In the genomic region with DNA sequence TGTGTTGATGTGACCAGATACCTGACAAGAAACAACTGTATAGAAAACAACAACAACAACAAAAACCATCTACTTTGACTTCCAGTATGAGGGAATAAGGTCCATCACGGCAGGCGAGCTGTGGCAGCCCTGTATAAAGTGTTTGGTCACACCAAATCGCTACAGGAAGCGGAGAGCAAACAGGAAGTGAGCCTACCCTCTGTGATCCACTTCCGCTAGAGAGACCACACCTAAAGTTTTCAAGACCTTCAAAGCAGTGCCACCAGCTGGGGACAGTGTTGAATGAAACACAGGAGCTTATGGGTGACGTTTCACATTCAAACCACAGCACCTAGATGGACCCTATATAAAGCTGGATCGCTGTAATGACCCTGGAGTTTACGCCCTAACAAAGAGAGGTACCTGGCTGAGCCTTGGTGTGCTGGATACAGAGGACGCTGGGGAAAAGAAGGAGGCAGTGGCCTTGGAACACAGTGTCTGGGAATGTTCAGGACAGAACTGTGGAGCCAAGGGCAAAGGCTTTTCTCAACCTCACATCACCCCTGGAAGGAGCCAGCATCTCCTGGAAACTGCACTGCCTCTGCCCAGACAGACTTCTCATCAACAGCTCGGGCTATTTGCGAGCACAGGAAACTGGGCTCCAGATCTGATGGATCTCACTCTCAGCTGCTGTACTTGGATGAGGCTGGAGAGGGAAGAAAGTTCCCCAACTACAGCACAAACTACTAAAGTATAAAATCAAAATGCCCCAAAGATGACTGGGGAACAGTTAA, we compare ENCODE assay signal across 15 mouse cellular contexts. TPM values are rescaled to one million over a fixed set of nuclear protein-coding genes. Genes with fewer than 3 reads are reported as not detected.
A peak's percentile ranks its signal among the peaks of the same experiment; 100 is the strongest.
DNase-seq lines count a peak whose midpoint lies in the region; ATAC-seq and TF ChIP-seq lines count a peak whose summit lies in the region.
"Had no signal": no experiment of that assay in that cellular context is flagged by ENCODE, and none has a peak within 500 bp of the region (broad histone marks: within the 10 kb centered on the region; RNA-seq: fewer than 3 reads in every experiment).

No protein-coding gene starts in this region.

- WGBS in heart, adult 2 months, result 49% methylated on average over 11 of the region's 11 CpGs
- 55% methylated on average over 11 of the region's 11 CpGs for WGBS in thymus, adult 2 months
- WGBS in lung, embryonic 15.5 days, result 60% methylated on average over 11 of the region's 11 CpGs
- 84% methylated on average over 11 of the region's 11 CpGs for WGBS in forebrain, postnatal 0 days

- 0 out of 2 replicates have a peak, but pooled peaks have one; percentile 9 for TF ChIP-seq EP300 in heart, adult 2 months (IDR thresholded peaks at IDR 0.05; ENCODE audit: insufficient read depth, low read depth, low read length)

- H3K27ac ChIP-seq in heart, adult 2 months, result peak overlapping the region; percentile 23; the same call in 1 of the 2 replicates
- no peak overlapping the region for H3K27ac ChIP-seq in thymus, adult 2 months (ENCODE audit: control insufficient read depth, insufficient read depth, low read length)
- peak overlapping the region; percentile 29; the same call in 1 of the 2 replicates for H3K27ac ChIP-seq in lung, embryonic 15.5 days
- H3K27ac ChIP-seq in forebrain, postnatal 0 days (ENCODE audit: low read depth, low read length), result no peak overlapping the region
- H3K27ac ChIP-seq: limb, embryonic 13.5 days; neural tube, embryonic 13.5 days had no signal

- H3K9ac ChIP-seq in heart, adult 2 months (ENCODE audit: low read depth, low read length), result no peak overlapping the region
- no peak overlapping the region for H3K9ac ChIP-seq in lung, embryonic 15.5 days
- no peak overlapping the region for H3K9ac ChIP-seq in forebrain, postnatal 0 days
- H3K9ac ChIP-seq: limb, embryonic 13.5 days; neural tube, embryonic 13.5 days had no signal

- ATAC-seq in lung, embryonic 15.5 days (ENCODE audit: borderline replicate concordance, extremely low read depth, low FRiP score, low TSS enrichment), result no peak
- ATAC-seq in forebrain, postnatal 0 days, result no peak

- no peak overlapping the region for H3K4me2 ChIP-seq in lung, embryonic 15.5 days
- no peak overlapping the region for H3K4me2 ChIP-seq in forebrain, postnatal 0 days (ENCODE audit: low read depth)
- H3K4me2 ChIP-seq: limb, embryonic 13.5 days; midbrain, embryonic 11.5 days; neural tube, embryonic 13.5 days had no signal

- no peaks in the 10 kb centered on the region for H3K27me3 ChIP-seq in heart, adult 2 months (ENCODE audit: control insufficient read depth, insufficient read depth, low read length)
- no peaks in the 10 kb centered on the region for H3K27me3 ChIP-seq in thymus, adult 2 months (ENCODE audit: control insufficient read depth, insufficient read depth, low read length)
- no peaks in the 10 kb centered on the region for H3K27me3 ChIP-seq in lung, embryonic 15.5 days
- H3K27me3 ChIP-seq in splenic B cell, adult 2 months (ENCODE audit: control insufficient read depth, insufficient read depth, low read length, poor library complexity, severe bottlenecking), result no peaks in the 10 kb centered on the region
- no peaks in the 10 kb centered on the region for H3K27me3 ChIP-seq in forebrain, postnatal 0 days (ENCODE audit: insufficient read depth, low read length)
- H3K27me3 ChIP-seq: limb, embryonic 13.5 days; neural tube, embryonic 13.5 days had no signal

- intact Hi-C loops in heart, adult 2 months (cut with DNase I), result no loop called here

- H3K4me3 ChIP-seq in heart, adult 2 months, result no peak overlapping the region
- no peak overlapping the region for H3K4me3 ChIP-seq in thymus, adult 2 months (ENCODE audit: control insufficient read depth, insufficient read depth, low read length)
- H3K4me3 ChIP-seq in lung, embryonic 15.5 days, result no peak overlapping the region
- no peak overlapping the region for H3K4me3 ChIP-seq in forebrain, postnatal 0 days (ENCODE audit: low read depth, low read length)
- H3K4me3 ChIP-seq: limb, embryonic 13.5 days; neural tube, embryonic 13.5 days had no signal

- no peaks in the 10 kb centered on the region for H3K9me3 ChIP-seq in lung, embryonic 15.5 days
- no peaks in the 10 kb centered on the region for H3K9me3 ChIP-seq in forebrain, postnatal 0 days (ENCODE audit: low read length)
- H3K9me3 ChIP-seq: limb, embryonic 13.5 days; neural tube, embryonic 13.5 days had no signal

- H3K79me2 ChIP-seq in heart, adult 2 months (replicated peaks; ENCODE audit: control insufficient read depth, insufficient read depth, low read length), result no peaks in the 10 kb centered on the region

- TF ChIP-seq POLR2A in heart, adult 2 months (IDR thresholded peaks at IDR 0.05; ENCODE audit: insufficient read depth, low read depth, low read length), result no peak
- no peak for TF ChIP-seq POLR2A in thymus, adult 2 months (IDR thresholded peaks at IDR 0.05; ENCODE audit: control insufficient read depth, extremely low read depth, insufficient read depth, low read length, poor library complexity)

- H3K36me3 ChIP-seq in heart, adult 2 months (ENCODE audit: control insufficient read depth, insufficient read depth, low read length), result no peaks in the 10 kb centered on the region
- H3K36me3 ChIP-seq in thymus, adult 2 months (ENCODE audit: control insufficient read depth, insufficient read depth, low read length), result no peaks in the 10 kb centered on the region
- H3K36me3 ChIP-seq in lung, embryonic 15.5 days, result no peaks in the 10 kb centered on the region
- H3K36me3 ChIP-seq in splenic B cell, adult 2 months (ENCODE audit: control insufficient read depth, insufficient read depth, low read length, poor library complexity, severe bottlenecking), result no peaks in the 10 kb centered on the region
- no peaks in the 10 kb centered on the region for H3K36me3 ChIP-seq in forebrain, postnatal 0 days (ENCODE audit: insufficient read depth)
- H3K36me3 ChIP-seq: limb, embryonic 13.5 days; neural tube, embryonic 13.5 days had no signal

- H3K4me1 ChIP-seq in heart, adult 2 months (ENCODE audit: control insufficient read depth, insufficient read depth, low read length), result peaks cover 6% of the 10 kb centered on the region
- H3K4me1 ChIP-seq in thymus, adult 2 months (replicated peaks; ENCODE audit: control insufficient read depth, insufficient read depth, low read length), result peaks cover 6% of the 10 kb centered on the region
- peaks cover 15% of the 10 kb centered on the region for H3K4me1 ChIP-seq in lung, embryonic 15.5 days
- no peaks in the 10 kb centered on the region for H3K4me1 ChIP-seq in forebrain, postnatal 0 days (ENCODE audit: insufficient read depth)
- H3K4me1 ChIP-seq: neural tube, embryonic 13.5 days had no signal

- peak in 1 of 2 experiments; percentile 40 for DNase-seq in heart, adult 2 months
- DNase-seq in heart, postnatal 4 days, result no peak
- peak; percentile 2 for DNase-seq in thymus, postnatal 25 days
- no peak for DNase-seq in thymus, adult 2 months
- DNase-seq in splenic B cell, adult 2 months (ENCODE audit: low read depth, low spot score), result peak; percentile 19
- no peak for DNase-seq in forebrain, postnatal 0 days
- DNase-seq in frontal cortex, postnatal 14 days (ENCODE audit: low spot score in 2 of 2), result no peak
- DNase-seq: cerebellum, postnatal 25 days; heart, postnatal 10 days; kidney, adult 18-20 months; layer of hippocampus, adult 9-11 months had no signal

- peak; percentile 23; the same call in 1 of the 2 replicates for TF ChIP-seq CTCF in heart, adult 2 months (IDR thresholded peaks at IDR 0.05)
- no peak for TF ChIP-seq CTCF in thymus, adult 2 months (IDR thresholded peaks at IDR 0.05; ENCODE audit: borderline replicate concordance, control insufficient read depth, extremely low read depth, insufficient read depth, low read length, poor library complexity)
- no peak for TF ChIP-seq CTCF in forebrain, postnatal 0 days (IDR thresholded peaks at IDR 0.05; ENCODE audit: low read depth)

RNA-seq across cellular contexts. Expression of gene Gab1, which starts 36.3 kb away (rescaled TPM):
- total RNA-seq in heart, adult 2 months (2021), result 10 to 100 TPM; 38.3 to 40.2 TPM
- 32.6 and 55.3 TPM in 2 replicates for polyA plus RNA-seq in heart, adult 2 months (2012; rRNA removed)
- total RNA-seq in heart, postnatal 4 days (2021), result 10 to 100 TPM; 52.2 to 58.7 TPM
- 5.6 and 8.9 TPM in 2 replicates for polyA plus RNA-seq in thymus, adult 2 months (2012; rRNA removed)
- polyA plus RNA-seq in lung, embryonic 15.5 days (2015; fragmentation: Nextera tagmentation; extraction: Ambion mirVana), result 20.2 and 22.2 TPM in 2 replicates
- total RNA-seq in forebrain, postnatal 0 days (2014; rRNA removed), result 10.7 and 15.7 TPM in 2 replicates
- polyA plus RNA-seq in forebrain, postnatal 0 days (2015; fragmentation: Nextera tagmentation; extraction: Ambion mirVana), result 7.5 and 9.8 TPM in 2 replicates

Comparison
In these comparisons a context has a peak if more than half of its experiments do, and no peak if none do; other contexts are left out.
1. DNase-seq: peak in thymus, postnatal 25 days (single experiment) and splenic B cell, adult 2 months (single experiment); none in heart, postnatal 4 days (single experiment), thymus, adult 2 months (single experiment), forebrain, postnatal 0 days (single experiment) and frontal cortex, postnatal 14 days (0 of 2).
2. H3K27ac ChIP-seq: peak in heart, adult 2 months (single experiment) and lung, embryonic 15.5 days (single experiment); none in thymus, adult 2 months (single experiment) and forebrain, postnatal 0 days (single experiment).